In the genomic region with DNA sequence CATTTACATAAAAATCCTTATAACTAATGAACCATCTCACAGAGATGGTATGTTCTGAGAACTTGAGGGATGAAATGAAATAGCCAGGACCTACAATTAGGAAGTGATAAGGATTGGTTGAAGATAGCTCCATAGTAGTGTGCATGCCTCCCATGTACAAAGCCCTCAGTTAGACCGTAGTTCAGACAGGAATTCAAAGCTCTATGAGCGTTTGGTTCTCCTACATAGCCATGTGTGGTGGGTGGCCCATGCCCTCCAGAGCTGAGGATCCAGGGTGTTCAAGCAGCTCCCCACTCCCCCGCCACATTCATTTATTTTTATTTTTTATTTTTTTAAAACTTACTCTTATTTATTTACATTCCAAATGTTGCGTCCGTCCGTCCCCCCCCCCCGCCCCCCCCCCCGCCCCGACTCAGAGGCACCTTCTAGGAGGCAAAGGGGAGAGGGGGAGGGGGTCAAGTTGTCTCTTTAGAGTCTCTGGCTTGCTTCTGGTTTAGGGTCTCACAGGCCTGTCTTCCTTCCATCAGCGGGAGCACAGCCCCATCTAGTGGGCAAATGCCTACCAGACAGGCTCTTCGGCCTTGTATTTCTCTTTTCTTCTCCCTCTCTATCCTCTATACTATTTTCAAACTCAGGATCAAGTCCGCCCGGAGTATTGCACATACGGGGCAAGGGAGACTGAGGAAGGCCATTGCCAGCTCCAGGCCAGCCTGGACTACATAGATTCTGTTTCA, we compare ENCODE assay signal across 8 mouse cellular contexts. TPM values are rescaled to one million over a fixed set of nuclear protein-coding genes. Genes with fewer than 3 reads are reported as not detected.
DNase-seq lines count a peak whose midpoint lies in the region; TF ChIP-seq lines count a peak whose summit lies in the region.

No protein-coding gene starts in this region.

- DNase-seq in ES-E14 (ENCODE audit: low read depth, low spot score): peak; percentile 74
- DNase-seq in adrenal gland, postnatal 4 days (ENCODE audit: low spot score in 2 of 2): peak; percentile 19 to 21
- DNase-seq in forebrain, embryonic 10.5 days (ENCODE audit: extremely low spot score, low spot score): peak; percentile 71
- peak; percentile 74 for DNase-seq in heart, postnatal 4 days
- peak; percentile 42 to 82 for DNase-seq in layer of hippocampus, adult 18-20 months (ENCODE audit: low spot score in 2 of 2)
- peak; percentile 12 for DNase-seq in lung, adult 2 months
- peak; percentile 32 to 76 for DNase-seq in thymus, postnatal 10 days (ENCODE audit: low spot score in 2 of 2)

- TF ChIP-seq POLR2A in lung, adult 2 months (IDR thresholded peaks at IDR 0.05; ENCODE audit: borderline replicate concordance, extremely low read depth, low read depth, low read length): no peak
- TF ChIP-seq POLR2A in olfactory bulb, adult 2 months (IDR thresholded peaks at IDR 0.05; ENCODE audit: insufficient read depth, low read depth, low read length): no peak

- H3K27me3 ChIP-seq in forebrain, embryonic 10.5 days (ENCODE audit: poor library complexity, severe bottlenecking): no peaks in the 10 kb centered on the region

- no peaks in the 10 kb centered on the region for H3K4me1 ChIP-seq in ES-E14 (ENCODE audit: control insufficient read depth in 2 of 2, insufficient read depth in 2 of 2, low read length in 2 of 2, poor library complexity in 1 of 2)
- 0 out of 2 replicates have a peak, but pooled peaks cover 3% of the 10 kb centered on the region for H3K4me1 ChIP-seq in forebrain, embryonic 10.5 days
- no peaks in the 10 kb centered on the region for H3K4me1 ChIP-seq in lung, adult 2 months (ENCODE audit: control insufficient read depth, insufficient read depth, low read length)
- H3K4me1 ChIP-seq in olfactory bulb, adult 2 months (ENCODE audit: control insufficient read depth, insufficient read depth, low read length): no peaks in the 10 kb centered on the region

- H3K4me3 ChIP-seq in ES-E14 (ENCODE audit: insufficient read depth in 1 of 2, low read depth in 1 of 2, low read length in 2 of 2, poor library complexity in 1 of 2, severe bottlenecking in 1 of 2): no peak overlapping the region
- no peak overlapping the region for H3K4me3 ChIP-seq in forebrain, embryonic 10.5 days
- H3K4me3 ChIP-seq in lung, adult 2 months (replicated peaks; ENCODE audit: extremely low read depth, low read depth, low read length): no peak overlapping the region
- H3K4me3 ChIP-seq in olfactory bulb, adult 2 months (ENCODE audit: insufficient read depth, low read depth, low read length): no peak overlapping the region

- H3K9me3 ChIP-seq in ES-E14 (ENCODE audit: control insufficient read depth, insufficient read depth, low read depth, low read length): no peaks in the 10 kb centered on the region
- no peaks in the 10 kb centered on the region for H3K9me3 ChIP-seq in forebrain, embryonic 10.5 days

- in situ Hi-C loops in ES-E14 (cut with MboI; ENCODE audit: low sequenced_read_pairs in 2 of 2, unreplicated experiment in 2 of 2): loop anchor here (5.0 to 10.0 kb wide), 2 partner anchors 114 to 122 kb away; no protein-coding TSS in a partner anchor

- 26% methylated on average over 12 of the region's 14 CpGs for WGBS in forebrain, embryonic 10.5 days
- WGBS in lung, adult 2 months: 18% methylated on average over 14 of the region's 14 CpGs
- 17% methylated on average over 14 of the region's 14 CpGs for WGBS in olfactory bulb, adult 2 months

- H3K27ac ChIP-seq in ES-E14 (ENCODE audit: insufficient read depth, low read depth, low read length, poor library complexity, severe bottlenecking): no peak overlapping the region
- no peak overlapping the region for H3K27ac ChIP-seq in forebrain, embryonic 10.5 days
- no peak overlapping the region for H3K27ac ChIP-seq in olfactory bulb, adult 2 months (ENCODE audit: insufficient read depth, low read depth, low read length)

- TF ChIP-seq CTCF in lung, adult 2 months (IDR thresholded peaks at IDR 0.05; ENCODE audit: insufficient read depth, low read length): peak; percentile 85
- TF ChIP-seq CTCF in olfactory bulb, adult 2 months (IDR thresholded peaks at IDR 0.05; ENCODE audit: insufficient read depth, low read depth, low read length): peak; percentile 63

- H3K36me3 ChIP-seq in ES-E14 (ENCODE audit: control insufficient read depth, insufficient read depth, low read length, poor library complexity, severe bottlenecking): no peaks in the 10 kb centered on the region
- no peaks in the 10 kb centered on the region for H3K36me3 ChIP-seq in forebrain, embryonic 10.5 days (replicated peaks)

- no peak overlapping the region for H3K9ac ChIP-seq in ES-E14 (ENCODE audit: insufficient read depth, low read depth, low read length, poor library complexity, severe bottlenecking)

TF ChIP-seq in ES-E14, 5 proteins besides CTCF, POLR2A, EP300 and RAD21:
- TF ChIP-seq ZC3H11A (IDR thresholded peaks at IDR 0.05; ENCODE audit: borderline replicate concordance, low read depth, low read length) (peak; percentile 96), ZNF384 (IDR thresholded peaks at IDR 0.05; ENCODE audit: low read depth, low read length) (no peak)

RNA-seq across cellular contexts. Expression of a gene that starts 28.7 kb away (rescaled TPM):
- 0.09 and 0.11 TPM in 2 replicates for total RNA-seq in ES-E14 (2012; rRNA removed)
- not detected for total RNA-seq in adrenal gland, postnatal 4 days (2021)
- polyA plus RNA-seq in forebrain, embryonic 10.5 days (2016; fragmentation: Nextera tagmentation; extraction: Ambion mirVana): not detected in 2 replicates
- total RNA-seq in heart, postnatal 4 days (2021): not detected
- not detected for total RNA-seq in layer of hippocampus, adult 18-20 months (2021)
- polyA plus RNA-seq in lung, adult 2 months (2012; rRNA removed): not detected in 2 replicates
- polyA plus RNA-seq in olfactory bulb, adult 2 months (2012; ENCODE audit: insufficient read depth, insufficient read length, low replicate concordance, missing spikeins): not detected in 2 replicates

RNA-seq across cellular contexts. Expression of a gene that starts 44.1 kb away (rescaled TPM):
- total RNA-seq in ES-E14 (2012; rRNA removed): 0.05 and 0.22 TPM in 2 replicates
- total RNA-seq in adrenal gland, postnatal 4 days (2021): 10 to 100 TPM; 19.5 to 20.2 TPM
- polyA plus RNA-seq in forebrain, embryonic 10.5 days (2016; fragmentation: Nextera tagmentation; extraction: Ambion mirVana): not detected in 2 replicates
- total RNA-seq in heart, postnatal 4 days (2021): 1 to 10 TPM; 1.2 to 1.7 TPM
- 1 to 10 TPM; 1.7 to 2.2 TPM for total RNA-seq in layer of hippocampus, adult 18-20 months (2021)
- polyA plus RNA-seq in lung, adult 2 months (2012; rRNA removed): 1.0 and 1.6 TPM in 2 replicates
- polyA plus RNA-seq in olfactory bulb, adult 2 months (2012; ENCODE audit: insufficient read depth, insufficient read length, low replicate concordance, missing spikeins): not detected in 2 replicates

Comparison
In these comparisons a context has a peak if more than half of its experiments do, and no peak if none do; other contexts are left out.
1. DNase-seq: peak in every context shown above with its lines; median percentile 74 in ES-E14; 74 in heart, postnatal 4 days; 71 in forebrain, embryonic 10.5 days; 62 in layer of hippocampus, adult 18-20 months; 54 in thymus, postnatal 10 days; 20 in adrenal gland, postnatal 4 days; 12 in lung, adult 2 months.
2. RNA of a gene that starts 44.1 kb away (total RNA-seq): 19.5 to 20.2 TPM in adrenal gland, postnatal 4 days; 1.7 to 2.2 TPM in layer of hippocampus, adult 18-20 months, 1.2 to 1.7 TPM in heart, postnatal 4 days and 0.05 to 0.22 TPM in ES-E14; every median in the first group is over 4 times any median in the second.